Mouse (Mus musculus): ENCODE measurements around the gene Acbd3. TPM values are rescaled to one million over a fixed set of nuclear protein-coding genes. Genes with fewer than 3 reads are reported as not detected.

Acbd3 gene
- polyA plus RNA-seq, 1 experiment from 2014 or later, result 23.0 TPM

DNA sequence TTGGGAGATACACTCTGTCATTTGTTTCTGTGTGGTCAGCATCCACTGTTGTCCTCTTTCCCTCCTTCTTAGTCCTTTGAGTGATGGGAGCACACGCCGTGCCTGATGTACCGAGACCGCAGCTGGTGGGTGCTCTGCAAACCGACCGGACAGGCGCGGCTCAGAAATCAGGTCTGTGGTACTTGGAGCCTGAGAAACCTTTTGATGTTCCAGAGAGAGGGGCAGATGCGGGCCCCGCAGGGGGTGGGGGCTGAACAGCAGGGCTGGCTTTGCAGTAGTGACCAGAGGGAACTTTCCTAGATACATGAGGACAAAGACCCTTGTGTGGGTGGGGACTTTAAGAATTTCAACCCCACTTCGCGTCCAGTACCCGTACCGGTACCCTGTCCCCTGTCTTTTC lies 37.5 kb downstream of the Acbd3 start:
- Histone ChIP-seq H3K27me3 (no peaks in the 10 kb centered on the region), H3K9ac (peak overlapping the region; percentile 33; the same call in 1 of the 2 replicates), H3K4me1 (replicated peaks) (peaks cover 20% of the 10 kb centered on the region), H3K27ac (replicated peaks) (0 out of 2 replicates have a peak overlapping the region, but pooled peaks have one; percentile 2), H3K4me2 (peak overlapping the region; percentile 72), H3K36me3 (no peaks in the 10 kb centered on the region), H3K4me3 (peak overlapping the region; percentile 38), H3K9me3 (no peaks in the 10 kb centered on the region)
- WGBS, result 5% methylated on average over 14 of the region's 14 CpGs
- peak; percentile 15; the same call in 1 of the 2 replicates for ATAC-seq (ENCODE audit: low FRiP score, low read depth)

- peak overlapping the region; percentile 38 for H3K4me3 ChIP-seq
- H3K9ac ChIP-seq, result peak overlapping the region; percentile 33
- H3K27ac ChIP-seq (replicated peaks), result 0 out of 2 replicates have a peak overlapping the region, but pooled peaks have one; percentile 2
- H3K4me1 ChIP-seq (replicated peaks), result peaks cover 25% of the 10 kb centered on the region
- H3K36me3 ChIP-seq, result no peaks in the 10 kb centered on the region
- no peaks in the 10 kb centered on the region for H3K9me3 ChIP-seq
- peak; percentile 85 for ATAC-seq (ENCODE audit: low FRiP score, low read depth)
- H3K4me2 ChIP-seq, result peak overlapping the region; percentile 72
- WGBS, result under 1% methylated on average over 11 of the region's 11 CpGs
- no peaks in the 10 kb centered on the region for H3K27me3 ChIP-seq
Observed at GRCm38 (mm10) chr1:180763828-180764227, 38.0 kb downstream of the Acbd3 start.

DNA sequence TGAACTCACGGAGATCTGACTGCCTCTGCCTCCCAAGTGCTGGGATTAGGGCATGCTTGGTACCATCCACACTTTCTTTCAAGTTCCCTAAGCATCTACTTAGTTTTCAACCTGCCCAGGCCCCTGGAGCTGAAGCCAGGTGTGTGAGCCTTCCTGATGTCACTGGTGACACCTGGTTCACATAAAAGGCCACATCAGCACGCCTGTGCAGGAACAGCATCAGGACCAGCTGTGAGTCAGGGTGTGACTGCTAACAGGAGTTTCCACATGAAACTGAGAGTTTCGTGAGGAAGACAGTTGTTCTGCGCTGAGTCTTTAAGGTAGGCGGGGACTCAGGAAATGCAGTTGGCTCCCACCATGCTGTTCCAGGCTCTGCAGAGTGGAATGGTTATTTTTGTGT lies 39.5 kb downstream of the Acbd3 start:
- H3K27ac ChIP-seq (replicated peaks), result no peak overlapping the region
- H3K9me3 ChIP-seq, result no peaks in the 10 kb centered on the region
- H3K4me1 ChIP-seq (replicated peaks), result peaks cover 27% of the 10 kb centered on the region
- no peak overlapping the region for H3K4me3 ChIP-seq
- no peaks in the 10 kb centered on the region for H3K27me3 ChIP-seq
- no peak for ATAC-seq (ENCODE audit: low FRiP score, low read depth)
- no peaks in the 10 kb centered on the region for H3K36me3 ChIP-seq
- WGBS, result 87% methylated on average over 5 of the region's 5 CpGs
- H3K4me2 ChIP-seq, result no peak overlapping the region
- no peak overlapping the region for H3K9ac ChIP-seq

- ATAC-seq (ENCODE audit: low FRiP score, low read depth), result no peak
- no peak overlapping the region for H3K4me2 ChIP-seq
- H3K4me3 ChIP-seq, result no peak overlapping the region
- WGBS, result 69% methylated on average over 5 of the region's 5 CpGs
- H3K4me1 ChIP-seq (replicated peaks), result peaks cover 27% of the 10 kb centered on the region
- H3K9me3 ChIP-seq, result no peaks in the 10 kb centered on the region
- H3K36me3 ChIP-seq, result no peaks in the 10 kb centered on the region
- H3K27ac ChIP-seq (replicated peaks), result no peak overlapping the region
- H3K27me3 ChIP-seq, result no peaks in the 10 kb centered on the region
- no peak overlapping the region for H3K9ac ChIP-seq
Observed at GRCm38 (mm10) chr1:180766557-180766956, 40.7 kb downstream of the Acbd3 start.

DNA sequence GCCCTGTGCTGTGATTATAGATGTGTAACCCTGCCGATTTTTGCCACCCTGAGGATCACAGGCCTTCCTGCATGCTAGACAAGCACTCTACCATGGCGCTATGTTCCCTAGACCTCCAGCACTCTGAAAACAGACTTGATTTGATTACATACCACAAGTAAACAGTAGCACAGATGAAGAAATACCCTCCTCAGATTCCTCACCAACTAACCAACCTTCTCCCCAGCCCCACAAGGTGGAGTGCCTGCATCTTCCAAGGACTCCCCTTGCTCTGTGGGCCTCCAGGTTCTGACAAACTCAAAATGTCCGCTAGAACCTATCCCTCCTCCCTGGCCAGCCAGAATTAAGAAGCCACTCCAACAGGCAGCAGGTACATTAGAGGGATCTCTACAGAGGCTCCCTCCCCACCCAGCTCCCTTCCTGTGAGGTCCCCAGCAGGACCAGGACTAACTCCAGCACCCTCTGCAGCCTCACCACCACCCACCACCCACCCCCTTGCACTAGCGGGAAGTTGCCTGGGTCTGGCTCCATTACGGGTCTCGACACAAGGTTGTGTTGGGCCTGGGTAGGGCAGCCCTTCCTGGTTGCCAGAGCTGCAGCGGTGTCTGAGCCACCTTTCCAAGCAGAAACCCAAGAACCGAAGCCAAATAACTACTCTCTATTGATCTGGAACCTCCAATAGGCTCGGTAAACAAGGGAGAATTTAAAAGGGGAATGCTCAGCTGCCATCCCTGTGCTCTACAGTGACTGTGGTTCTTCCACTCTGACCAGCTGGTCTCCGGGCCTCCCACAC lies 41.9 kb downstream of the Acbd3 start:
- H3K27me3 ChIP-seq, result no peaks in the 10 kb centered on the region
- H3K9me3 ChIP-seq, result no peaks in the 10 kb centered on the region
- 14% methylated on average over 10 of the region's 10 CpGs for WGBS
- peaks cover 27% of the 10 kb centered on the region for H3K4me1 ChIP-seq (replicated peaks)
- H3K27ac ChIP-seq (replicated peaks), result peak overlapping the region; percentile 70
- H3K9ac ChIP-seq, result peak overlapping the region; percentile 52
- no peaks in the 10 kb centered on the region for H3K36me3 ChIP-seq
- H3K4me2 ChIP-seq, result peak overlapping the region; percentile 69
- ATAC-seq (ENCODE audit: low FRiP score, low read depth), result peak; percentile 9; the same call in 1 of the 2 replicates
- peak overlapping the region; percentile 46 for H3K4me3 ChIP-seq

DNA sequence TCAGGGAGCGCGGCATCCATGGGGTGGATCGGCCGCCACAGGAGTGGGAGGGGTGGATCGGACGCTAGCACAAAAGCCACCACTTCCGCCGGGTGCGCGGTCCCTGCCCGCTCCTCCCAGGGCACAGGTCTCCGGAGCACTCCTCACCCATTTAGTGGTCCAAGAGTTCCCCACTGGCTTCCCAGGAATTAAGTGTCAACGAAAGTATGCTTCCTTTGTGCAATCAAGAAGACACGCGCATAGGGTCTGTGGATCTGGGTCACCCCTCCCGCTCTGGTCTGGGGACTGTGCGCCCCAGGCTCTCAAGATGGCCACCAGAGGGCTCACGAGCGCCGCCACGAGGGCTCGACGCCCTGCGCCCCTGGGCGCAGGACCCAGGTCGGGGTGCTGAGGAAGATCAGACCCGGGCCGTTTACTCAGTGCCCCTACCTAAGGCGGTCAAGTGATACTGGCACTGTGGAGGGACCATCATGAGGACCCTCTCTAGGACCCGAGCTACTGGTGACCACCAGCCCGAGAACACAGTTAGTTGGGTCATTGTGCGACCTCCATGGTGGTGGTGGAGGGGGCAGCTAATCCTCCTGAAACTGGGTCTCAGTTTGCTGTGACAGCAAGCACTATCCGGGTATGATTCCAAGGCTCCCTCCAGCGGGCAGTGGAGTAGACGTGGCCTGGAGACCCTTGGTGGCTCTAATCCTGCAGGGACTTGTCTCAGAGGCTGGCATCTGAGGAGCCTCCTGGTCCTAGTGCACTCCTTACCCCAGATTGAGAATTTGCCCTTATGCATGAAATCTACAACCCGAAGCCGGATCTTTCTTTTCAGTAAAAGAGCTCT lies 42.7 kb downstream of the Acbd3 start:
- Histone ChIP-seq H3K9me3 (no peaks in the 10 kb centered on the region), H3K4me2 (peak overlapping the region; percentile 69), H3K4me1 (replicated peaks) (peaks cover 22% of the 10 kb centered on the region), H3K36me3 (no peaks in the 10 kb centered on the region), H3K4me3 (peak overlapping the region; percentile 46), H3K27ac (replicated peaks) (peak overlapping the region; percentile 70), H3K27me3 (no peaks in the 10 kb centered on the region), H3K9ac (peak overlapping the region; percentile 52)
- ATAC-seq (ENCODE audit: low FRiP score, low read depth), result peak; percentile 79
- 3% methylated on average over 37 of the region's 37 CpGs for WGBS

DNA sequence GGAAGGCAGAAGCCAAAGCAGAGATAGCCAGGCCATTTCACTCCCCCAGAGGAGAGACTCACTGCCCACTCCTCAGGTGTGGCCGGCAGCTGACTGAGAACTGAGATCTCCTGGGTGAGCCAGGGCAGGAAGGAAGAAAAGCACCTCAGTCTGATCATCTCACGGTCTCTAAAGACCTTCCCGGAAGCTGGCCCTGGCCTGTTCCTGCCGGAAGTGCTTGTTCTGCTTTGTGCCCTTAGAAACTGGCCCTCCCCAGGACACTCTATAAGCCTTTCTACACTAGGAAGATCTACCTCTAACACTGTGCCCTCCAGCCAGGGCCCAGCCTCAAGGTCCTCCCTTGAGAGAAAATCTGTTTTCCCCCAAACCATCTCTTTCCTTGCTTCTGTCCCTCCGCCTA lies 45.5 kb downstream of the Acbd3 start:
- no peak for ATAC-seq (ENCODE audit: low FRiP score, low read depth)
- WGBS, result 90% methylated on average over 5 of the region's 5 CpGs
- no peak overlapping the region for H3K4me2 ChIP-seq
- peaks cover 27% of the 10 kb centered on the region for H3K4me1 ChIP-seq (replicated peaks)
- no peaks in the 10 kb centered on the region for H3K27me3 ChIP-seq
- no peak overlapping the region for H3K9ac ChIP-seq
- H3K4me3 ChIP-seq, result no peak overlapping the region
- H3K9me3 ChIP-seq, result no peaks in the 10 kb centered on the region
- H3K36me3 ChIP-seq, result no peaks in the 10 kb centered on the region
- no peak overlapping the region for H3K27ac ChIP-seq (replicated peaks)

GRCm38 (mm10) chr1:180771722-180772121 lies 45.9 kb downstream of the Acbd3 start:
- 74% methylated on average over 4 of the region's 4 CpGs for WGBS

DNA sequence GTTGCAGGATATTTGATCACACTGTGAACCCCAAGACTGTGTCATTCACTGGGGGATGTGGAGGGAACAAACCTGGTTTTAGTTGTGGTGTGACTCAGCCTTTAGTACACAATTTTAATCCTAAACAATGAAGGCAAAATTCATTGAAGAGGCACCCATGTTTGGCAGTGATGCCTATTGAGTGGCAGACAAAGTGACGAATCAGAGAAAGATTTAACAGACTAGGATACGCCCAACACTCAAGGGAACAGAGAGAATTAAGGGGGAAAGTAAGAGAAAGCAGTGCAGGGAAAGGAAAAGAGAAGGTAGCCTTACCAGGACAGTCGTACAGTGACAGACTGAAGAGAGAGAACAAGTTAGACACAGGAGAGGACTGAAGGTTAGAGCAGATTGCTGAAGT lies 46.4 kb downstream of the Acbd3 start:
- Histone ChIP-seq H3K4me2 (no peak overlapping the region), H3K9ac (no peak overlapping the region), H3K4me3 (no peak overlapping the region), H3K27me3 (no peaks in the 10 kb centered on the region), H3K4me1 (replicated peaks) (peaks cover 32% of the 10 kb centered on the region), H3K9me3 (no peaks in the 10 kb centered on the region), H3K36me3 (no peaks in the 10 kb centered on the region), H3K27ac (replicated peaks) (no peak overlapping the region)
- 89% methylated on average over 3 of the region's 3 CpGs for WGBS
- ATAC-seq (ENCODE audit: low FRiP score, low read depth), result no peak

More at GRCm38 (mm10) chr1:180771722-180772121, 45.9 kb downstream of the Acbd3 start:
- Histone ChIP-seq H3K9me3 (no peaks in the 10 kb centered on the region), H3K9ac (no peak overlapping the region), H3K4me2 (no peak overlapping the region), H3K4me3 (no peak overlapping the region), H3K27ac (replicated peaks) (no peak overlapping the region), H3K36me3 (no peaks in the 10 kb centered on the region), H3K4me1 (replicated peaks) (peaks cover 32% of the 10 kb centered on the region), H3K27me3 (no peaks in the 10 kb centered on the region)
- ATAC-seq (ENCODE audit: low FRiP score, low read depth), result no peak

DNA sequence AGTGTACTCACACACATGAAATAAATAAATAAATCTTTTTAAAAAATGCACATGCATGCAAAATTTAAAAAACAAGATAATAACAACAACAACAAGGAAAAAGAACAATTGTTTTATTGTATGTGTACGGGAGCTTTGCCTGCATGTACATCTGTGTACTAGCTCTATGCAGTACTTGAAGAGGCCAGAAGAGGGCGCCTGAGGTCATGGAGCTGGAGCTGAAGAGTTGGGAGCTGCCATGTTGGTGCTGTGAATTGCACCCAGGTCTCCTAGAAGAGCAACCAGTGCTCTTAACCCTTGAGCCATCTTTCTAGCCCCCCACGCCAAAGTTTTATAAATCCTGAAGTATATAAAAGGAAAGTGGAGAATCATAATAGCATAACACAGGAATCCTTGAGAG lies 48.8 kb downstream of the Acbd3 start:
- Histone ChIP-seq H3K4me2 (no peak overlapping the region), H3K4me3 (no peak overlapping the region), H3K9me3 (no peaks in the 10 kb centered on the region), H3K36me3 (no peaks in the 10 kb centered on the region), H3K27me3 (no peaks in the 10 kb centered on the region), H3K9ac (no peak overlapping the region), H3K4me1 (replicated peaks) (peaks cover 21% of the 10 kb centered on the region), H3K27ac (replicated peaks) (no peak overlapping the region)
- ATAC-seq (ENCODE audit: low FRiP score, low read depth), result no peak
- 65% methylated on average over 3 of the region's 3 CpGs for WGBS

DNA sequence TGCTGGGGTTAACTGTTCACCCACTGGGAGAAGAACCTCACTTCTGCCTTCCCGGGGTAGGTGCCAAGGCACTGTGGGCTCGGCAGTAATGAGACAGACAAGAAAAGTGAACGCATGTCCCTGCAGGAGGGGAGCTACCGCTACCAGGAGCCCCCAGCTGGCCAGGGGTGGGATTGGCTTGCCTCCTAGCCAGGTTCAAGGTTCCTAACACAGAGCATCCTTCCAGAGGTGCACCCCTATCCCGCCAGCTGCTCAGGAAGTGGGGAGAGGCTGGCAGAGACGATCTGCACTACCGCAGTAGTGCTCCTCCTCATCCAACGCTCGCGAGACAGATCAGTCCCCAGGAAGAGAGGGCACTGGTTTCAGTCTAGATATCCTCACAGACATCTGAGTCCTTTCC lies 49.5 kb downstream of the Acbd3 start:
- WGBS, result 87% methylated on average over 10 of the region's 10 CpGs
- no peak for ATAC-seq (ENCODE audit: low FRiP score, low read depth)
- H3K36me3 ChIP-seq, result no peaks in the 10 kb centered on the region
- no peaks in the 10 kb centered on the region for H3K9me3 ChIP-seq
- no peak overlapping the region for H3K9ac ChIP-seq
- H3K4me2 ChIP-seq, result no peak overlapping the region
- H3K4me1 ChIP-seq (replicated peaks), result peaks cover 21% of the 10 kb centered on the region
- no peaks in the 10 kb centered on the region for H3K27me3 ChIP-seq
- no peak overlapping the region for H3K27ac ChIP-seq (replicated peaks)
- no peak overlapping the region for H3K4me3 ChIP-seq

GRCm38 (mm10) chr1:180775849-180776493 lies 50.1 kb downstream of the Acbd3 start:
- Histone ChIP-seq H3K4me1 (replicated peaks) (peaks cover 21% of the 10 kb centered on the region), H3K36me3 (no peaks in the 10 kb centered on the region), H3K9me3 (no peaks in the 10 kb centered on the region), H3K9ac (no peak overlapping the region), H3K4me3 (no peak overlapping the region), H3K27me3 (no peaks in the 10 kb centered on the region), H3K27ac (replicated peaks) (no peak overlapping the region), H3K4me2 (no peak overlapping the region)
- no peak for ATAC-seq (ENCODE audit: low FRiP score, low read depth)
- WGBS, result 50% methylated on average over 6 of the region's 6 CpGs
